Comparison of ENCODE assay signal across 24 mouse cellular contexts in genomic region chr14:100421666-100422065, GRCm38 (mm10).
"Had no signal": no experiment of that assay in that cellular context is flagged by ENCODE, and none has a peak within 500 bp of the region (broad histone marks: within the 10 kb centered on the region; RNA-seq: fewer than 3 reads in every experiment).

No protein-coding gene starts in this region.

- H3K4me3 ChIP-seq: gastrocnemius, adult 2 months; heart, embryonic 10.5 days; heart, embryonic 12.5 days; hindbrain, embryonic 10.5 days; hindbrain, embryonic 12.5 days; intestine, embryonic 15.5 days; layer of hippocampus, adult 2 months; left cerebral cortex, adult 2 months; limb, embryonic 10.5 days; limb, embryonic 12.5 days; liver, embryonic 12.5 days had no signal

- H3K27ac ChIP-seq: gastrocnemius, adult 2 months; heart, embryonic 10.5 days; hindbrain, embryonic 10.5 days; hindbrain, embryonic 12.5 days; hindbrain, embryonic 14.5 days; intestine, embryonic 15.5 days; layer of hippocampus, adult 2 months; left cerebral cortex, adult 2 months; limb, embryonic 10.5 days; limb, embryonic 12.5 days; liver, embryonic 12.5 days; liver, embryonic 14.5 days had no signal

- H3K27me3 ChIP-seq: heart, embryonic 12.5 days; hindbrain, embryonic 12.5 days; intestine, embryonic 15.5 days; limb, embryonic 12.5 days; liver, embryonic 12.5 days had no signal

- H3K4me2 ChIP-seq: heart, embryonic 12.5 days; hindbrain, embryonic 12.5 days; hindbrain, embryonic 14.5 days; intestine, embryonic 15.5 days; limb, embryonic 12.5 days; liver, embryonic 12.5 days had no signal

- H3K36me3 ChIP-seq: heart, embryonic 10.5 days; heart, embryonic 12.5 days; hindbrain, embryonic 10.5 days; hindbrain, embryonic 12.5 days; intestine, embryonic 15.5 days; limb, embryonic 10.5 days; limb, embryonic 12.5 days; liver, embryonic 12.5 days had no signal

- DNase-seq: gastrocnemius, adult 2 months; gastrocnemius, postnatal 10 days; gastrocnemius, postnatal 25 days; heart, adult 18-20 months; heart, postnatal 10 days; heart, postnatal 4 days; kidney, postnatal 10 days; liver had no signal

- H3K9me3 ChIP-seq: heart, embryonic 10.5 days; heart, embryonic 12.5 days; hindbrain, embryonic 10.5 days; hindbrain, embryonic 12.5 days; intestine, embryonic 15.5 days; limb, embryonic 10.5 days; limb, embryonic 12.5 days; liver, embryonic 12.5 days had no signal

- ATAC-seq: forebrain, embryonic 16.5 days; hindbrain, embryonic 16.5 days; inflammation-experienced regulatory T-cells, adult 6 months; intestine, embryonic 15.5 days; intestine, postnatal 0 days; liver, embryonic 12.5 days had no signal

- H3K9ac ChIP-seq: heart, embryonic 12.5 days; hindbrain, embryonic 12.5 days; hindbrain, embryonic 14.5 days; intestine, embryonic 15.5 days; limb, embryonic 12.5 days; liver, embryonic 12.5 days; liver, embryonic 14.5 days had no signal

- H3K4me1 ChIP-seq: heart, embryonic 10.5 days; heart, embryonic 12.5 days; hindbrain, embryonic 10.5 days; hindbrain, embryonic 12.5 days; intestine, embryonic 15.5 days; limb, embryonic 10.5 days; limb, embryonic 12.5 days; liver, embryonic 12.5 days had no signal
